Mouse (Mus musculus): Measurements from ENCODE around the gene Sult5a1. TPM values are rescaled to one million over a fixed set of nuclear protein-coding genes. Genes with fewer than 3 reads are reported as not detected.
A peak's percentile ranks its signal among the peaks of the same experiment; 100 is the strongest.

The Sult5a1 gene
- total RNA-seq, 2 experiments from 2014 or later = 2.1 to 2.5 TPM

DNA sequence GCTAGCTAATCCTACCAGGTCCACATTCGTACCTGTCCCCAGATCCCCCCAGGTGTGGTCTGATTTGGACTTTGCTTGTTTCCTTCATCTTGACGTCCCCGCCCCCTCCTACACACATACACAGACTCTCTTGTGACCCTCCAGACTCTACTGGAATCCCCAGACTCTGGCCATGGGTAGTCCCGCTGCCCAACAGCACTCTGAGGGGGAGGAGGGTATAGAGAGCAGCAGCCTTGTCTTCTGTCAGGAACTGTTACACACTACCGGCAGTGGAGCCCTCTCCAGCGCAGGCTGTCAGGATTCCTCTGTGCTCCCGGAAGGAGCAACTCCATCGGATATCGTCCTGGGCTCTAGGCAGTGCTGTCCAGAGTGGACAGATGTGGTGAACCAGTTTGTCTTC is 27.1 kb downstream of the Sult5a1 start:
- peak overlapping the region; percentile 35; the same call in 1 of the 2 replicates for H3K27ac ChIP-seq

GRCm38 (mm10) chr8:123126193-123126816 is 31.8 kb downstream of the Sult5a1 start:
- Histone ChIP-seq H3K27ac (no peak overlapping the region), H3K4me3 (peak overlapping the region; percentile 41)
- DNase-seq = peak; percentile 72
- intact Hi-C loops (cut with DNase I) = no loop called here
- TF ChIP-seq CTCF (IDR thresholded peaks at IDR 0.05) = no peak

More for the DNA sequence above, 27.1 kb downstream of the Sult5a1 start:
- DNase-seq = no peak
- TF ChIP-seq CTCF (IDR thresholded peaks at IDR 0.05) = no peak
- no peak overlapping the region for H3K4me3 ChIP-seq
- intact Hi-C loops (cut with DNase I) = no loop called here

DNA sequence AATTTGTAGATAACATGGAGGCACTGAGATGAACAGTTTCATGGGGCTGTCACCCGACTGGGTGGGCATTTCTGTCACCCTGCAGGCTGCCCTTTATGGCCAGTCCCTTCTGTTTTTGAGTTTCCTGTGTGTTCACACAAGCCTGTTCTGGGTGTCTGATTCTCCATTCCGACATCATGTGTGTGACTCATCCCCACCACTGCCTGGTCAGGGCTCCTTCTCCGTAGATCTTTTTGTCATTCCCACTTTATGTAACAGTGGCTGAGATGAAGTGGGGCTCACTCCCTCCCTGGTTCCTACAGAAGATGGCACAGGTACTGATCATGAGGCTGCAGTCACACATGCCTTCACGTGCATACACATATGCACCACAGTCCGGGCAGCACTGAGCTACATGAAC is 35.4 kb downstream of the Sult5a1 start:
- Histone ChIP-seq H3K27ac (no peak overlapping the region), H3K4me3 (no peak overlapping the region)
- TF ChIP-seq CTCF (IDR thresholded peaks at IDR 0.05) = no peak
- DNase-seq = no peak
- intact Hi-C loops (cut with DNase I) = no loop called here

DNA sequence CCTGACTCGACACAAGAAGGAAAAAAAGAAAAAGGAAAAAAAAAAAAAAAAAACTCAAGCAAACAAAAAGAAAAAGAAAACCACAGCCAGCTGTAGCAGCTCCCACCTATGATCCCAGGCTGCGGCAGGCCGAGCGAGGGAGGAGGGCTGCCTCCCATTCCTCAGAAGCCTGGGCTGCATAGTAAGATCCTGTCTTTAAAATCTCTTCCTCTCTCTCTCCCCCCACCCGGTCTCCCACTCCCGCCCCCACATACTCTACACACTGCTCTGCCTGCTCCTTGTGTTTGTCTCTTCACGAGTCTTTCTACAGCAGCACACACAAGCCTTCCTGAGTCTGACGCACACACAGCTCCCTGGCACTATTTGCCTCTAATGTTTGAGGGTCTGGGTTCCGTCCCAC is 36.1 kb downstream of the Sult5a1 start:
- H3K4me3 ChIP-seq = no peak overlapping the region
- H3K27ac ChIP-seq = no peak overlapping the region
- no peak for TF ChIP-seq CTCF (IDR thresholded peaks at IDR 0.05)
- intact Hi-C loops (cut with DNase I) = no loop called here
- no peak for DNase-seq

GRCm38 (mm10) chr8:123117744-123118143 is 40.4 kb downstream of the Sult5a1 start:
- TF ChIP-seq CTCF (IDR thresholded peaks at IDR 0.05) = no peak
- H3K27ac ChIP-seq = no peak overlapping the region
- intact Hi-C loops (cut with DNase I) = no loop called here
- no peak for DNase-seq
- H3K4me3 ChIP-seq = peak overlapping the region; percentile 73

DNA sequence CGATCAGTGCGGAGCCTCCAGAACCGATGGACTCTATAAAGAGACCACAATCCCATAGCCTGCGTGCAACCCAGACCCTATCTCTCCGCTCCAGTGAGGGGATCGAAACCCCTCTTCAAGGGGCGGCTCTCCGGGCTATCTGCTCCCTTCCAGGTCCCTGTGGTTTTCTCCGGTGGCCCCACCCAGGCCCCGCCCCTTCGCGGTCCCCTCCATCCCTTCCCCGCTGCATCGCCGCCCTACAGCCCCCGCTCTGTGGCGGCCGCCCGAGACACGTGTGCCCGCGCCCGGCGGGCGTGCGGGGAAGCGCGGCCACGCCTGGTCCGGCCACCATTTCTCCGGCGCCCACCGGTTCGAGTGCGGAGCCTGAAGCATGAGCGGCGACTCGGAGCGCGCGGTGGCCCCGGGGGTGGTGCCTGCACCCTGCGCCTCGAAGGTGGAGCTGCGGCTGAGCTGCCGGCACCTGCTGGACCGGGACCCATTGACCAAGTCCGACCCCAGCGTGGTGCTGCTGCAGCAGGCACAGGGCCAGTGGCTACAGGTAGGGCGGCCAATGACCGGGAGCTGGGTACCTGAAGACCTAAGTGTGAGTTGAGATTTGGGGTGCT is 40.9 kb downstream of the Sult5a1 start, which contains the start of gene Cpne7:
Gene Cpne7 (plus strand): TSS at position 248 of the 605 bp plus-strand sequence.
- TF ChIP-seq CTCF (IDR thresholded peaks at IDR 0.05) = no peak
- peak within 1 kb of the TSS; percentile 73 for H3K4me3 ChIP-seq
- DNase-seq = no peak
- H3K27ac ChIP-seq = no peak within 1 kb of the TSS
- intact Hi-C loops (cut with DNase I) = no loop called here

GRCm38 (mm10) chr8:123114644-123115043 is 43.5 kb downstream of the Sult5a1 start:
- TF ChIP-seq CTCF (IDR thresholded peaks at IDR 0.05) = no peak
- intact Hi-C loops (cut with DNase I) = no loop called here
- H3K27ac ChIP-seq = no peak overlapping the region
- DNase-seq = no peak
- no peak overlapping the region for H3K4me3 ChIP-seq

- intact Hi-C loops (cut with DNase I) = no loop called here
- Histone ChIP-seq H3K27ac (no peak overlapping the region), H3K4me3 (no peak overlapping the region)
- no peak for TF ChIP-seq CTCF (IDR thresholded peaks at IDR 0.05)
- DNase-seq = no peak
These were observed 44.1 kb downstream of the Sult5a1 start for GRCm38 (mm10) chr8:123113908-123114469.

DNA sequence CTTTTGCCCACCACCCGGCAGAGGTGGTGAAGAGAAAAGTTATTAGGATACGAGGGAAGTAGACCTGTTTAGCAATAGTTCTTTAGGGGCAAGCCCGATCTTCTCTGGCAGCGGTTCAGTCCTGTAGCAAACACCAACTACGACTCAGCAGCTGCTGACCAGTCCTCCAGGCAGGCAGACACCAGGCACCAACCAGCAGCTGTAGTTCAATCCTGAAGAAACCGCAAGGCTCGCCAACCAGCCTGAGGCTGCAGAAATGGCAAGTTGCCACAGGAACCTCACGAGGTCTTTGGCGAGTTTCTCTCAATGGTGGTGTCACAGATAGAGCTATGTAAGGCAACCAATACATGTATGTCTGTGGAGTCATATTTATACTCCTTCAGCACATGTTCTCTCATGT is 45.2 kb downstream of the Sult5a1 start:
- Histone ChIP-seq H3K4me3 (no peak overlapping the region), H3K27ac (no peak overlapping the region)
- intact Hi-C loops (cut with DNase I) = no loop called here
- no peak for TF ChIP-seq CTCF (IDR thresholded peaks at IDR 0.05)
- no peak for DNase-seq

DNA sequence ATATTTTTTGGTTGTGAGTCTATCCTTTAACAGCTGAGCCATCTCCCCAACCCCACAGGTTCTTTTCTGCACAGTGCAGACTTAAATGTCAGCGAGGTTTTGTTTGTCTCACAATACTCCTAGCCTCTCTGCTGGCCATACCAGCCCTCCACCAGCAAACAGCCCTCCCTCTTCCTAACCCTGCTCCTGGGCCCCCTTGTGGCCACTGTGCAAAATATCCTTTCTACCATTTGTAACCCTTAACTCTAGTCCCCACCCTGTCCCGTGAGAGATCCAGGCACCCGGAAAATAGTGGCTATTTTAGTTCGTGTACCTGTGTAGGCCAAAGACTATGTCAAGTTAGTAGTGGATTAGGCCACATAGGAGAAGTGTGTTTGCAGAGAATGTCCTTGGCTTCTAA is 47.5 kb downstream of the Sult5a1 start:
- peak; percentile 72 for TF ChIP-seq CTCF (IDR thresholded peaks at IDR 0.05)
- peak; percentile 62 for DNase-seq
- no peak overlapping the region for H3K4me3 ChIP-seq
- no peak overlapping the region for H3K27ac ChIP-seq
- intact Hi-C loops (cut with DNase I) = no loop called here

DNA sequence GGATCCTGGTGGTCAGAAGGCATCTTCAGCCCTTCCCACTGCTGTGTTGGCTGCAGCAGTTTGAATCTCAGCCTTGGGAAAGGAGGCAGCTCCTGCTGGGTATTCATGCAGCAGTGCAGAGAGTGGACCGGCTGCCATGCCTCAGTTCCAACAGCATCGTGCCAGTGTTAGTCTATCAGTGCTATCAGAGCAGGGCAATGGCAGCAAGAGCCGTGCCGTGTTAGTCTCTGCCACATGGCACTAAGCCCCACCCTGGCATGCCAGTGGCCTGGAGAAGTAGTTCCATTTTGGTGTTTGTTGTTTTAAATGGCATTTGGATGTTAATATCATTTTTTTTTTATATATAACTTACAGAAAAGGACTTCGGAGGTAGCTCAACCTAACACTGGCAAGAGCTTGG is 49.2 kb downstream of the Sult5a1 start:
- no peak for DNase-seq
- Histone ChIP-seq H3K27ac (no peak overlapping the region), H3K4me3 (no peak overlapping the region)
- intact Hi-C loops (cut with DNase I) = no loop called here
- no peak for TF ChIP-seq CTCF (IDR thresholded peaks at IDR 0.05)

DNA sequence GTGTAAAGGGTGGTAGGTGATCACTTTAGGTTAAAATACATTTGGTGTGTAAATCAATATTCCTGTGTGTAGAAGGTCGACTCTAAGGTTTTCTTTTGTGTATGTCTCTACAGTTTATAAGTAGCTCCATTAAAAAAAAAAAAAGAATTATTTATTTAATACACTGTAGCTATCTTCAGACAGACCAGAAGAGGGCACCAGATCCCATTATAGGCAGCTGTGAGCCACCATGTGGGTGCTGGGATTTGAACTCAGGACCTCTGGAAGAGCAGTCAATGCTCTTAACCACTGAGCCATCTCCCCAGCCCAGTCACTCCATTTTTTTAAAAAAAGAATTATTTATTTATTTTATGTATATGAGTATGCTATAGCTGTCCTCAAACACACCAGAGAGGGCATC is 50.1 kb downstream of the Sult5a1 start:
- intact Hi-C loops (cut with DNase I) = no loop called here
- peak; percentile 55 for TF ChIP-seq CTCF (IDR thresholded peaks at IDR 0.05)
- Histone ChIP-seq H3K27ac (no peak overlapping the region), H3K4me3 (no peak overlapping the region)
- DNase-seq = no peak

DNA sequence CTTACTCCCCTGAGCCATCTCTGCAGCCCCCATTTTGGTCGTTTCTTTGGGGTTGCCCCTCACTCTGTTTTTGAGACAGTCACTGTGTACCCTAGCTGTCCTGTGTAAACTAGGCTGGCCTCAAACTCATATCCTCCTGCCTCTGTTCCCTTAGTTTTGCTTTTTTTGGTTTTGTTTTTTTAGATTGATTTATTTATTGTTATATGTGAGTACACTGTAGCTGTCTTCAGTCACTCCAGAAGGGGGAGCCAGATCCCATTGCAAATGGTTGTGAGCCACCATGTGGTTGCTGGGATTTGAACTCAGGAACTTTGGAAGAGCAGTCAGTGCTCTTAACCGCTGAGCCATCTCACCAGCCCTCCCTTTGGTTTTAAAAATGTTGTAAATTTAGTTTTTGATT is 51.6 kb downstream of the Sult5a1 start:
- H3K27ac ChIP-seq = no peak overlapping the region

More for the DNA sequence above, 51.6 kb downstream of the Sult5a1 start:
- intact Hi-C loops (cut with DNase I) = loop anchor here (2.0 kb wide), 1 partner anchor 84 kb away; no protein-coding TSS in a partner anchor
- H3K4me3 ChIP-seq = no peak overlapping the region
- TF ChIP-seq CTCF (IDR thresholded peaks at IDR 0.05) = peak; percentile 57
- DNase-seq = no peak
